Comparison of ENCODE assay signal across 16 mouse cellular contexts in the genomic region with DNA sequence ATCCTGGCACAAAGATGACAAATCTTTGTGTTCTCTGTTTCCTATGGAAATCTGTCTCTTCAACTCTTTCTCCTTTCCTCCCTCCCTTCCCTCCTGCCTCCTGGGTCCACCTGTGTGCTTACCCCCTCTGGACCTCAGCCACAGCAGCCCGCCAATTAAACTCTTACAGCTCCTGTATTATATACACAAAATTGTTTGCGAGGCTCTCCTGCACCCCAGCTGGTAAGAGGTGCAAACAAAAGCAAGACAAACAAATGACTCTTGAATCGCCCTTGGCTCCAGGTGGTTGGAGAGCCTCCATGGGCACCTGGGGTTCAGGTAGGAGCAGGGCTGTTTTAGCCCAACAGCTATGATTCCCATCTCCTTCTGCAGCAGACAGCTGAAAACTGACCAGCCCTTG.
"Had no signal": no experiment of that assay in that cellular context is flagged by ENCODE, and none has a peak within 500 bp of the region (broad histone marks: within the 10 kb centered on the region; RNA-seq: fewer than 3 reads in every experiment).

No protein-coding gene starts in this region.

- DNase-seq: liver; liver, embryonic 13.5 days; liver, postnatal 0 days; right cerebral cortex, postnatal 14 days; spleen, adult 18-20 months; thymus, adult 18-20 months; thymus, postnatal 14 days; thymus, postnatal 36 days had no signal

- H3K27ac ChIP-seq: liver, embryonic 13.5 days; liver, embryonic 15.5 days; macrophage; midbrain, embryonic 13.5 days; midbrain, embryonic 15.5 days; neural tube, embryonic 12.5 days had no signal

- H3K9me3 ChIP-seq: liver, embryonic 13.5 days; liver, embryonic 15.5 days; midbrain, embryonic 15.5 days; neural tube, embryonic 12.5 days had no signal

- H3K4me3 ChIP-seq: liver, embryonic 13.5 days; liver, embryonic 15.5 days; megakaryocyte, embryonic 14.5 days; midbrain, embryonic 13.5 days; midbrain, embryonic 15.5 days; neural tube, embryonic 12.5 days had no signal

- H3K36me3 ChIP-seq: liver, embryonic 13.5 days; liver, embryonic 15.5 days; midbrain, embryonic 13.5 days; midbrain, embryonic 15.5 days; neural tube, embryonic 12.5 days had no signal

- H3K4me2 ChIP-seq: liver, embryonic 11.5 days; liver, embryonic 13.5 days; liver, embryonic 15.5 days; midbrain, embryonic 11.5 days; midbrain, embryonic 13.5 days; midbrain, embryonic 15.5 days; neural tube, embryonic 12.5 days had no signal

- ATAC-seq: liver, postnatal 0 days; midbrain, embryonic 13.5 days; midbrain, embryonic 15.5 days had no signal

- H3K4me1 ChIP-seq: liver, embryonic 13.5 days; liver, embryonic 15.5 days had no signal

- H3K27me3 ChIP-seq: liver, embryonic 13.5 days; liver, embryonic 15.5 days; midbrain, embryonic 15.5 days had no signal

- H3K9ac ChIP-seq: liver, embryonic 13.5 days; liver, embryonic 15.5 days; liver, postnatal 0 days; midbrain, embryonic 13.5 days; midbrain, embryonic 15.5 days; neural tube, embryonic 12.5 days had no signal
